Mouse (Mus musculus) heart, embryonic 12.5 days (tissue): ENCODE data around the gene Gna11. TPM values are rescaled to one million over a fixed set of nuclear protein-coding genes. Genes with fewer than 3 reads are reported as not detected.

Experiments used
- ATAC-seq: fragments of 200-750 bp; cut with Nextera tagmentation; 2 replicates; pipeline ENCODE4 v1.8.0; 2017; ENCODE audit warnings: moderate TSS enrichment, moderate library complexity; ENCODE audit not compliant: insufficient number of reproducible peaks, low FRiP score
- H3K27ac ChIP-seq: fragments of 300-500 bp; sonication (generic); 2 replicates; pipeline ENCODE4 v1.5.1; 2016; ENCODE audit warnings: mild to moderate bottlenecking, moderate library complexity; ENCODE audit not compliant: poor library complexity, severe bottlenecking
- H3K27me3 ChIP-seq: fragments of 300-500 bp; sonication (generic); replicated peaks from 2 replicates; pipeline ENCODE4 v1.6.1; 2016; ENCODE audit warnings: mild to moderate bottlenecking, moderate library complexity
- H3K36me3 ChIP-seq: fragments of 300-500 bp; sonication (generic); 2 replicates; pipeline ENCODE4 v1.6.1; 2016; ENCODE audit warnings: mild to moderate bottlenecking, moderate library complexity
- H3K4me1 ChIP-seq: fragments of 300-500 bp; sonication (generic); replicated peaks from 2 replicates; pipeline ENCODE4 v1.6.1; 2016; ENCODE audit warnings: mild to moderate bottlenecking
- H3K4me2 ChIP-seq: fragments of 300-500 bp; sonication (generic); 2 replicates; pipeline ENCODE4 v1.6.1; 2016; ENCODE audit warnings: mild to moderate bottlenecking, moderate library complexity
- H3K4me3 ChIP-seq: fragments of 300-500 bp; sonication (generic); 2 replicates; pipeline ENCODE4 v1.5.1; 2016; ENCODE audit warnings: mild to moderate bottlenecking
- H3K9ac ChIP-seq: fragments of 300-500 bp; sonication (generic); 2 replicates; pipeline ENCODE4 v1.6.1; 2016; ENCODE audit warnings: mild to moderate bottlenecking, moderate library complexity
- H3K9me3 ChIP-seq: fragments of 300-500 bp; sonication (generic); replicated peaks from 2 replicates; pipeline ENCODE4 v1.6.1; 2016; ENCODE audit warnings: mild to moderate bottlenecking, moderate library complexity
- WGBS: fragments of 180-500 bp; shearing (Covaris S2); methylation state at CpG from one replicate; pipeline ENCODE4 v1.1.7; 2016; 5-methylcytosine and 5-hydroxymethylcytosine counted together
- polyA plus RNA-seq: library from polyadenylated mRNA; unstranded; fragments of >200 nt; fragmentation: Nextera tagmentation; extraction: Ambion mirVana; gene quantifications from 2 replicates; pipeline ENCODE4 v1.2.1, GENCODE M21; 2016

Gna11 gene
- polyA plus RNA-seq, 1 experiment from 2014 or later, result 58.4 TPM

GRCm38 (mm10) chr10:81553232-81553631, 8.2 kb upstream of the Gna11 start:
- Histone ChIP-seq H3K36me3 (no peaks in the 10 kb centered on the region), H3K4me3 (no peak overlapping the region), H3K4me1 (peaks cover 4% of the 10 kb centered on the region), H3K4me2 (no peak overlapping the region), H3K27ac (no peak overlapping the region), H3K9me3 (peaks cover 7% of the 10 kb centered on the region), H3K27me3 (no peaks in the 10 kb centered on the region), H3K9ac (no peak overlapping the region)
- WGBS, result 84% methylated on average over 5 of the region's 5 CpGs
- no peak for ATAC-seq

GRCm38 (mm10) chr10:81551597-81552102, 6.7 kb upstream of the Gna11 start:
- H3K4me3 ChIP-seq, result no peak overlapping the region
- peaks cover 5% of the 10 kb centered on the region for H3K4me1 ChIP-seq
- H3K9me3 ChIP-seq, result peaks cover 7% of the 10 kb centered on the region
- no peaks in the 10 kb centered on the region for H3K27me3 ChIP-seq
- H3K27ac ChIP-seq, result 0 out of 2 replicates have a peak overlapping the region, but pooled peaks have one; percentile 13
- 2% methylated on average over 12 of the region's 12 CpGs for WGBS
- H3K36me3 ChIP-seq, result no peaks in the 10 kb centered on the region
- no peak overlapping the region for H3K4me2 ChIP-seq
- peak; percentile 84 for ATAC-seq
- no peak overlapping the region for H3K9ac ChIP-seq

GRCm38 (mm10) chr10:81550257-81550656, 5.3 kb upstream of the Gna11 start:
- Histone ChIP-seq H3K4me3 (no peak overlapping the region), H3K36me3 (no peaks in the 10 kb centered on the region), H3K4me1 (peaks cover 16% of the 10 kb centered on the region), H3K4me2 (no peak overlapping the region), H3K9ac (no peak overlapping the region), H3K27ac (no peak overlapping the region), H3K27me3 (no peaks in the 10 kb centered on the region), H3K9me3 (peaks cover 4% of the 10 kb centered on the region)
- ATAC-seq, result no peak
- WGBS, result 4% methylated on average over 7 of the region's 7 CpGs

- Histone ChIP-seq H3K36me3 (no peaks in the 10 kb centered on the region), H3K4me3 (no peak overlapping the region), H3K27me3 (no peaks in the 10 kb centered on the region), H3K4me1 (peaks cover 21% of the 10 kb centered on the region), H3K27ac (no peak overlapping the region), H3K4me2 (no peak overlapping the region), H3K9me3 (peaks cover 4% of the 10 kb centered on the region), H3K9ac (no peak overlapping the region)
- 67% methylated on average over 5 of the region's 5 CpGs for WGBS
- no peak for ATAC-seq
Observed at GRCm38 (mm10) chr10:81548944-81549343, 4.0 kb upstream of the Gna11 start.

GRCm38 (mm10) chr10:81546788-81547571, 2.0 kb upstream of the Gna11 start:
- Histone ChIP-seq H3K27ac (no peak overlapping the region), H3K9ac (peak overlapping the region; percentile 42), H3K4me1 (peaks cover 40% of the 10 kb centered on the region), H3K4me2 (no peak overlapping the region), H3K4me3 (no peak overlapping the region), H3K36me3 (no peaks in the 10 kb centered on the region), H3K27me3 (no peaks in the 10 kb centered on the region), H3K9me3 (no peaks in the 10 kb centered on the region)
- WGBS, result 90% methylated on average over 13 of the region's 13 CpGs
- ATAC-seq, result no peak

- ATAC-seq, result no peak
- Histone ChIP-seq H3K9ac (peak overlapping the region; percentile 42), H3K4me2 (no peak overlapping the region), H3K27me3 (no peaks in the 10 kb centered on the region), H3K36me3 (no peaks in the 10 kb centered on the region), H3K4me1 (peaks cover 44% of the 10 kb centered on the region), H3K9me3 (no peaks in the 10 kb centered on the region), H3K27ac (no peak overlapping the region), H3K4me3 (no peak overlapping the region)
- 43% methylated on average over 5 of the region's 5 CpGs for WGBS
Observed at GRCm38 (mm10) chr10:81546332-81546731, 1.3 kb upstream of the Gna11 start.

DNA sequence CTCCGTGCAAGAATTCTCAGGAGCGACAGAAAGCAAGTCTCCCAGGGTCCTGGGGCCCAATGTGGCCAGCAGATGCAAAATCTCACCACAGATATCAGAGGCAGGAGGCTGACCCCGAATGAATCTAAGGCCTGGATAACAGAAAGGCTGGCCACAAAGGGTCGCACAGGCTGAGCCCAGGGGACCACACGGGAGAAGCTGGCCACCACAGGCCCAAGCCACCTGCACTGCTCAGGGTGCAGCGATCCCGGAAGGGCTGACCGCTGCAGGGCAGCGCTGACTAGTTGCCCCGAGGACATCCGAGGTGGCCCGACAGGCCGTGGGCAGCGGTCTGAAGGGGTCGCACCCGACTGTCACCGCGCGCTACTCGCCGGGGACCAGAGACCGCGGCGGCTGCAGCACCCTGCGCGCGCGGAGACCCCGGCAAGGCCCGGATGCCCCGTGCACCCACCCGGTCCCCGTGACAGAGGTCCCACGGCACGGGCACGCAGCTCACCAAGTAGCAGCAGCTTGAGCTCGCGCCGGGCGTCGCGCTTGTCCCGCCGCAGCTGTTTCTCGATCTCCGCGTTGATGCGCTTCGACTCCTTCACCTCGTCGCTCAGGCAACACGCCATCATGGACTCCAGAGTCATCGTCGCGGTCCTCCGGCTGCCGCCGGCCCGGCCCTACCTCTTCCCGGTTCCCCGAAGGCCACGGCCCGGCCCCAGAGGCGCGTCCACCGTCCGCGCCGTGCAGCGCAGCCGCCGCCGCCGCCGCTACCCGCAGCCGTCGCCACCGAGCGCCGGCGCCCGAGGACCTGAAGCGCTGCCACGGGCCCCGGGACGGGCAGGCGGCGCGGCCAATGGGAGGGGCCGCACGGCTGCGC, 462 bp downstream of the Gna11 start:
- H3K9ac ChIP-seq, result peak overlapping the region; percentile 96
- peaks cover 8% of the 10 kb centered on the region for H3K36me3 ChIP-seq
- peak overlapping the region; percentile 74 for H3K27ac ChIP-seq
- peaks cover 49% of the 10 kb centered on the region for H3K4me1 ChIP-seq
- H3K27me3 ChIP-seq, result no peaks in the 10 kb centered on the region
- peak; percentile 1; the same call in 1 of the 2 replicates for ATAC-seq
- H3K4me3 ChIP-seq, result peak overlapping the region; percentile 99
- under 1% methylated on average over 82 of the region's 93 CpGs for WGBS
- H3K9me3 ChIP-seq, result no peaks in the 10 kb centered on the region
- H3K4me2 ChIP-seq, result peak overlapping the region; percentile 99

DNA sequence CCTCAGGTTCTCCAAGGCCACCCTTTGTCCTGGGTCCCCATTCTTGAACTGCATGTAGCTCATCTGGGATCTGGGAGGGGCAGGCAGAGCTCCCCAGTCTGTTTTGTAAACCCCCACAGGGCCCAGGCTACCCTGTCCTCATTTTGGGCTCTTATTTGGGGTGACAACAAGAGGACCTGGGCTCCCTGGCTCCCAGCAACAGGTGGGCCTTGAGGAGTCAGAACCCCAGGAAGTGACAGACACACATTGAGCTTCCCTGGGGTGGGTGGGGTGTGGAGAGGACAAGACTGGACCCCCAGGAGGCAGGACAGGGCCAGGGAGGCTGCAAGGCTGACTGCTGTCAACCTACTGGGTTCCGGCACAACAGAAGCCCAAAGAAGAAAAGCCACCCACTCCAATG, 1.4 kb downstream of the Gna11 start:
- WGBS, result 83% methylated on average over 1 of the region's 1 CpGs

GRCm38 (mm10) chr10:81542727-81543460, 2.1 kb downstream of the Gna11 start:
- H3K9ac ChIP-seq, result peak overlapping the region; percentile 96
- H3K4me3 ChIP-seq, result peak overlapping the region; percentile 99
- peak overlapping the region; percentile 99 for H3K4me2 ChIP-seq
- peaks cover 14% of the 10 kb centered on the region for H3K36me3 ChIP-seq
- H3K9me3 ChIP-seq, result no peaks in the 10 kb centered on the region
- no peaks in the 10 kb centered on the region for H3K27me3 ChIP-seq
- 78% methylated on average over 7 of the region's 7 CpGs for WGBS
- H3K4me1 ChIP-seq, result peaks cover 49% of the 10 kb centered on the region
- ATAC-seq, result no peak
- no peak overlapping the region for H3K27ac ChIP-seq

More for the DNA sequence above, 1.4 kb downstream of the Gna11 start:
- H3K36me3 ChIP-seq, result peaks cover 13% of the 10 kb centered on the region
- H3K27me3 ChIP-seq, result no peaks in the 10 kb centered on the region
- H3K9ac ChIP-seq, result peak overlapping the region; percentile 96
- H3K27ac ChIP-seq, result no peak overlapping the region
- no peaks in the 10 kb centered on the region for H3K9me3 ChIP-seq
- ATAC-seq, result no peak
- H3K4me2 ChIP-seq, result peak overlapping the region; percentile 99
- H3K4me1 ChIP-seq, result peaks cover 49% of the 10 kb centered on the region
- peak overlapping the region; percentile 99 for H3K4me3 ChIP-seq

- peaks cover 21% of the 10 kb centered on the region for H3K36me3 ChIP-seq
- peak overlapping the region; percentile 63 for H3K9ac ChIP-seq
- H3K4me3 ChIP-seq, result no peak overlapping the region
- peaks cover 49% of the 10 kb centered on the region for H3K4me1 ChIP-seq
- H3K4me2 ChIP-seq, result peak overlapping the region; percentile 99
- peak overlapping the region; percentile 22 for H3K27ac ChIP-seq
- H3K27me3 ChIP-seq, result no peaks in the 10 kb centered on the region
- no peaks in the 10 kb centered on the region for H3K9me3 ChIP-seq
- 45% methylated on average over 10 of the region's 10 CpGs for WGBS
- no peak for ATAC-seq
Observed at GRCm38 (mm10) chr10:81541803-81542202, 3.2 kb downstream of the Gna11 start.
